Mouse (Mus musculus) ES-E14 (cell line): ENCODE measurements at regions not wholly inside any gene's neighbourhood (a gene's known extent, or its start where the extent isn't known, plus 50 kb on each side); places are given as distances from the start of the nearest gene placed in this dataset.

Source experiments
- HCFC1 ChIP-seq: IDR thresholded peaks from 2 replicates; pipeline ENCODE4 v1.6.1; 2012; ENCODE audit warnings: low read length, inconsistent platforms, borderline replicate concordance; ENCODE audit not compliant: insufficient read depth
- MAFK ChIP-seq: IDR thresholded peaks from 2 replicates; pipeline ENCODE4 v1.6.1; 2014; ENCODE audit warnings: mild to moderate bottlenecking, low read depth, low read length, inconsistent platforms; ENCODE audit not compliant: insufficient read depth
- ZC3H11A ChIP-seq: IDR thresholded peaks from 2 replicates; pipeline ENCODE4 v1.6.1; 2012; ENCODE audit warnings: low read depth, mild to moderate bottlenecking, inconsistent platforms, low read length, borderline replicate concordance

GRCm38 (mm10) chr3:49032981-49033380 lies 724.1 kb downstream of the Pcdh18 start:
- TF ChIP-seq ZC3H11A = no peak
- no peak for TF ChIP-seq MAFK
- TF ChIP-seq HCFC1 = no peak
